Mouse (Mus musculus) lung, embryonic 14.5 days (tissue): ENCODE measurements around the gene Babam2. TPM values are rescaled to one million over a fixed set of nuclear protein-coding genes. Genes with fewer than 3 reads are reported as not detected.

Experiments used
- ATAC-seq: fragments of 200-750 bp; cut with Nextera tagmentation; 2 replicates; pipeline ENCODE4 v1.8.0; 2017; ENCODE audit warnings: mild to moderate bottlenecking, moderate TSS enrichment, moderate library complexity; ENCODE audit not compliant: insufficient read depth
- DNase-seq: peaks from one replicate; pipeline ENCODE4 v3.0.0-alpha.2; 2015
- H3K27ac ChIP-seq: fragments of 300-500 bp; sonication (generic); 2 replicates; pipeline ENCODE4 v1.5.1; 2014; ENCODE audit warnings: low read depth, mild to moderate bottlenecking, moderate library complexity
- H3K27me3 ChIP-seq: fragments of 300-500 bp; sonication (generic); 2 replicates; pipeline ENCODE4 v1.6.1; 2014; ENCODE audit warnings: low read length, control low read depth; ENCODE audit not compliant: insufficient read depth
- H3K36me3 ChIP-seq: fragments of 300-500 bp; sonication (generic); 2 replicates; pipeline ENCODE4 v1.6.1; 2014; ENCODE audit warnings: control low read depth; ENCODE audit not compliant: insufficient read depth
- H3K4me1 ChIP-seq: fragments of 300-500 bp; sonication (generic); 2 replicates; pipeline ENCODE4 v1.6.1; 2014; ENCODE audit warnings: antibody characterized with exemption, control low read depth; ENCODE audit not compliant: insufficient read depth
- H3K4me2 ChIP-seq: fragments of 300-500 bp; sonication (generic); 2 replicates; pipeline ENCODE4 v1.6.1; 2014; ENCODE audit warnings: mild to moderate bottlenecking
- H3K4me3 ChIP-seq: fragments of 300-500 bp; sonication (generic); 2 replicates; pipeline ENCODE4 v1.5.1; 2014; ENCODE audit warnings: low read depth, low read length
- H3K9ac ChIP-seq: fragments of 300-500 bp; sonication (generic); 2 replicates; pipeline ENCODE4 v1.6.1; 2014
- H3K9me3 ChIP-seq: fragments of 300-500 bp; sonication (generic); 2 replicates; pipeline ENCODE4 v1.6.1; 2016; ENCODE audit warnings: low read depth, low read length, control low read depth
- CTCF ChIP-seq: IDR thresholded peaks from 2 replicates; pipeline ENCODE4 v1.5.1; 2016; ENCODE audit warnings: antibody characterized with exemption, low read depth
- WGBS: fragments of 180-500 bp; shearing (Covaris S2); extraction: QIAGEN DNeasy Blood & Tissue Kit; methylation state at CpG from one replicate; pipeline ENCODE4 v1.1.7; 2014; 5-methylcytosine and 5-hydroxymethylcytosine counted together
- polyA plus RNA-seq: library from polyadenylated mRNA; unstranded; fragments of >200 nt; fragmentation: Nextera tagmentation; extraction: Ambion mirVana; gene quantifications from 2 replicates; pipeline ENCODE4 v1.2.1, GENCODE M21; 2014

Gene Babam2
- polyA plus RNA-seq, 1 experiment from 2014 or later: 39.2 TPM

DNA sequence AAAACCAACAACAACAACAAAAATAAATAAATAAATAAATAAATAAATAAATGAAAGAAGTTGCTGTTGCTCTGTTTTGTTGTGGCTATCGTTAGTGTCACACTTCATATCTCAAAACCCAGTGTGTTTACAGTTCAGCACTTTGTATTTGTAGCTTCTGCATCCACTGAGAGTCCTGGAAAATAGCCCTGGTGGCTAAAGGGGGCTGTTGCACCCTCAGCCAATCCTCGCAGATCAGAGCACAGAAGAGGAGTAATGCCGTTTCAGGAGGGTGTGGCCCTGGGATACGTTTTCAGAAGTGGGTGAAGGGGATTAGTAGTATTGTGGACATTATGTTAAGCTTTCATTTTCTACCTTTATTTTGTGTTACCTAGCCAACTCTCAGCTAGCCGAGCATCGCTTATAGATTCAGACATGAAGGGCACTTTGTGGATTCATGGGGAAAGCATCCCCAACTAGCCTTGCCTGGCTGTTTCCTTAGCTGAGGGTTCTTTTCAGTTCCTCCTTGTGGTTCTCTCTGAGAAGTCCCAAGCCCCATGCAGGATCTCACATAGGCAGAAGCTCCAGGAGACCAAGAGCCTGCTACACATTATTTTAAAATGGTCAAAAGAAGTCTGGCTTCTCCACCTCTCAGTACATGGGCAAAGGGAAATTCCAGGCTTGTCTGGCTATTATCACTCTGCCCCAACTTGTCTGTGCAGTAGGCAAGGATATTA, 207.6 kb downstream of the Babam2 start:
- H3K27me3 ChIP-seq: no peaks in the 10 kb centered on the region
- WGBS: 68% methylated on average over 6 of the region's 6 CpGs
- no peak overlapping the region for H3K9ac ChIP-seq
- no peak overlapping the region for H3K4me3 ChIP-seq
- no peak for DNase-seq
- H3K4me1 ChIP-seq: no peaks in the 10 kb centered on the region
- H3K9me3 ChIP-seq: no peaks in the 10 kb centered on the region
- no peak overlapping the region for H3K27ac ChIP-seq
- TF ChIP-seq CTCF: peak; percentile 33
- ATAC-seq: no peak
- H3K36me3 ChIP-seq: no peaks in the 10 kb centered on the region
- H3K4me2 ChIP-seq: no peak overlapping the region

GRCm38 (mm10) chr5:31905808-31906207, 208.3 kb downstream of the Babam2 start:
- Histone ChIP-seq H3K4me2 (no peak overlapping the region), H3K27ac (no peak overlapping the region), H3K36me3 (no peaks in the 10 kb centered on the region), H3K4me1 (no peaks in the 10 kb centered on the region), H3K27me3 (no peaks in the 10 kb centered on the region), H3K9ac (no peak overlapping the region), H3K4me3 (no peak overlapping the region), H3K9me3 (no peaks in the 10 kb centered on the region)
- WGBS: 60% methylated on average over 7 of the region's 7 CpGs
- DNase-seq (no peak), ATAC-seq (no peak)
- TF ChIP-seq CTCF: no peak

GRCm38 (mm10) chr5:31906286-31906951, 208.9 kb downstream of the Babam2 start:
- Histone ChIP-seq H3K4me2 (no peak overlapping the region), H3K4me1 (no peaks in the 10 kb centered on the region), H3K36me3 (no peaks in the 10 kb centered on the region), H3K4me3 (no peak overlapping the region), H3K27ac (no peak overlapping the region), H3K27me3 (no peaks in the 10 kb centered on the region), H3K9ac (no peak overlapping the region), H3K9me3 (no peaks in the 10 kb centered on the region)
- DNase-seq: no peak
- no peak for ATAC-seq
- WGBS: 77% methylated on average over 7 of the region's 7 CpGs
- no peak for TF ChIP-seq CTCF

DNA sequence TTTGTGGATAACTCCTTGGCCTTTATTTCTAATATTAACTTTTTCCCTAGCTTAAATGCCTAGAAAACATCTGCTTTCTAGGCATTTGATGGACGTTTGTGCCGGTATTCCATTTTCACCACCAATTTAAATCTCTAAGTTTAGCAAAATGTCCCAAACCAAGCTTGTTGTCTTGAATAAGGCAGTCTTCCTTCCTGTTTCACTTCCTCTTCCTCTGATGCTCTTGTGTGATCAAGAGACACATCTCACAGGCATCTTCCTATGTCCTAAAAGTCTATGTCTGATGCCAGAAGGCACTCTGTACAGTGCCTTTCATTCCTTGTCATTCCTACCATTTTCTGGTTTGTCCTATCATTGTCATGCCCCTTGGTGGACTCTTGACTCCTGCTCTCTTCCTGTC, 210.5 kb downstream of the Babam2 start:
- WGBS: 79% methylated on average over 2 of the region's 2 CpGs
- Histone ChIP-seq H3K36me3 (no peaks in the 10 kb centered on the region), H3K4me1 (no peaks in the 10 kb centered on the region), H3K9ac (no peak overlapping the region), H3K27ac (no peak overlapping the region), H3K4me2 (no peak overlapping the region), H3K27me3 (no peaks in the 10 kb centered on the region), H3K9me3 (no peaks in the 10 kb centered on the region), H3K4me3 (no peak overlapping the region)
- ATAC-seq (no peak), DNase-seq (no peak)
- no peak for TF ChIP-seq CTCF

DNA sequence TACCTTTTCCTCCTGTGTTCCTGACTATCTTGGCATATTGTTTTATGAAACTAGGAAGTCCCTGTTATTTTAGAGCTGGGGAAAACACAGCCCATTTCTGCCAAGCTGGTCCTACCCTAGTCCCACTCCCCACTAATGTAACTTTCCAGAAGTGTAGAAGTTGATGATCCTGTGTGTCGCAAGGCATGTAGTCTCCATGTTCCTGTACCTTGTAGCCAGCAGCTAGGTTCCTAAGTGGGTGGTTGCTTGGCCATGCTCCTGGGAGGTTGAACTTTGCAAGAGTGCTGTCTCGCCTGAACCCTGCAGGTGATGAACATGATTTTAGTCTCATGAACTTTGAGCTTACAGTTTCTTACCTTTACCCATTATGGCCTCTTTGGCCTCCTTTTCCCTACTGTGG, 211.3 kb downstream of the Babam2 start:
- no peak for ATAC-seq
- no peaks in the 10 kb centered on the region for H3K4me1 ChIP-seq
- H3K9ac ChIP-seq: no peak overlapping the region
- H3K4me2 ChIP-seq: no peak overlapping the region
- H3K9me3 ChIP-seq: no peaks in the 10 kb centered on the region
- DNase-seq: no peak
- 81% methylated on average over 2 of the region's 2 CpGs for WGBS
- no peak for TF ChIP-seq CTCF
- H3K27me3 ChIP-seq: no peaks in the 10 kb centered on the region
- H3K4me3 ChIP-seq: no peak overlapping the region
- no peak overlapping the region for H3K27ac ChIP-seq
- no peaks in the 10 kb centered on the region for H3K36me3 ChIP-seq

DNA sequence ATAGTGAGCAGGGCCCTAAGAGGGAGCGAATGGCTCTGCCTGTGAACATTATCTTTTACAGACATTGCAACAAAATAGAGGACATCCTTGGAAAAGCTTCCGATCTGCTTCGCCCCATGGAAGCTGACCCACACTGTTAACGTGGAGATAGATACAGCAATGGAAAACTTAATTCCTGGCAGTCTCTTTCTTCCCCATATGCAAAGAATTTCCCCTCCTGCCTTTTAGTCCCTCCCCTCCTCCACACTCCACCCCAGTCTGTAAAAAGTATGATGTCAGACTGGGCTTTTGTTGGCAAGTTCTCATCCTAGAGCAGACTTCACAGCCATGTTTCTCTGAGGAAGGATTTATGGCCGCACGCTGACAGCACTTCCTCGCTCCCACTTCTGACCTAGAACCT, 218.8 kb downstream of the Babam2 start:
- Histone ChIP-seq H3K9ac (no peak overlapping the region), H3K4me3 (no peak overlapping the region), H3K9me3 (no peaks in the 10 kb centered on the region), H3K4me1 (no peaks in the 10 kb centered on the region), H3K27ac (no peak overlapping the region), H3K36me3 (no peaks in the 10 kb centered on the region), H3K4me2 (no peak overlapping the region), H3K27me3 (no peaks in the 10 kb centered on the region)
- TF ChIP-seq CTCF: no peak
- DNase-seq (peak; percentile 50), ATAC-seq (0 out of 2 replicates have a peak, but pooled peaks have one; percentile 47)
- WGBS: 74% methylated on average over 7 of the region's 7 CpGs

- WGBS: 85% methylated on average over 4 of the region's 4 CpGs
- DNase-seq: no peak
- Histone ChIP-seq H3K9me3 (no peaks in the 10 kb centered on the region), H3K9ac (no peak overlapping the region), H3K27me3 (no peaks in the 10 kb centered on the region), H3K4me3 (no peak overlapping the region), H3K4me1 (no peaks in the 10 kb centered on the region), H3K36me3 (no peaks in the 10 kb centered on the region), H3K4me2 (no peak overlapping the region), H3K27ac (no peak overlapping the region)
- no peak for TF ChIP-seq CTCF
- no peak for ATAC-seq
Measured at GRCm38 (mm10) chr5:31918566-31918965, 221.1 kb downstream of the Babam2 start.
